Mouse (Mus musculus) spleen, postnatal 14 days (tissue): Measurements from ENCODE around the gene Mrps35.

Experiments
- DNase-seq, 2 experiments: peaks; one replicate each; pipeline ENCODE4 v3.0.0; 2021 to 2022; ENCODE audit warnings: low spot score in 2 of 2

Mrps35 gene

GRCm38 (mm10) chr6:147029591-147029990, 13.0 kb upstream of the Mrps35 start:
- no peak for DNase-seq

GRCm38 (mm10) chr6:147030096-147030885, 12.3 kb upstream of the Mrps35 start:
- no peak for DNase-seq

GRCm38 (mm10) chr6:147032303-147032925, 10.2 kb upstream of the Mrps35 start, which contains the start of gene Rep15:
TSS of gene Rep15 (plus strand) at chr6:147032584.
- DNase-seq: no peak

GRCm38 (mm10) chr6:147043633-147044032, 1.1 kb downstream of the Mrps35 start:
- DNase-seq: no peak

- no peak for DNase-seq
These were observed 6.8 kb downstream of the Mrps35 start for GRCm38 (mm10) chr6:147049239-147049805.

GRCm38 (mm10) chr6:147051666-147052065, 9.1 kb downstream of the Mrps35 start:
- DNase-seq: no peak

- no peak for DNase-seq
These were observed 9.9 kb downstream of the Mrps35 start for GRCm38 (mm10) chr6:147052440-147052839.

- no peak for DNase-seq
These were observed 11.5 kb downstream of the Mrps35 start for GRCm38 (mm10) chr6:147053785-147054646.

- DNase-seq: no peak
These were observed 12.9 kb downstream of the Mrps35 start for GRCm38 (mm10) chr6:147055374-147055977.

GRCm38 (mm10) chr6:147059326-147059725, 16.8 kb downstream of the Mrps35 start:
- DNase-seq: no peak

GRCm38 (mm10) chr6:147061630-147062029, 19.1 kb downstream of the Mrps35 start:
- DNase-seq: no peak

- DNase-seq: no peak
These were observed 19.5 kb downstream of the Mrps35 start for GRCm38 (mm10) chr6:147062034-147062433.

GRCm38 (mm10) chr6:147062694-147063093, 20.1 kb downstream of the Mrps35 start:
- no peak for DNase-seq

GRCm38 (mm10) chr6:147064226-147064943, 21.8 kb downstream of the Mrps35 start:
- DNase-seq: no peak

- DNase-seq: no peak
These were observed 22.3 kb downstream of the Mrps35 start for GRCm38 (mm10) chr6:147064944-147065261.

GRCm38 (mm10) chr6:147075808-147076387, 33.3 kb downstream of the Mrps35 start:
- DNase-seq: no peak

- DNase-seq: no peak
These were observed 34.3 kb downstream of the Mrps35 start for GRCm38 (mm10) chr6:147076878-147077277.

GRCm38 (mm10) chr6:147079919-147080318, 37.4 kb downstream of the Mrps35 start:
- DNase-seq: no peak

- DNase-seq: no peak
These were observed 43.0 kb downstream of the Mrps35 start for GRCm38 (mm10) chr6:147085398-147086040.

- DNase-seq: no peak
These were observed 44.1 kb downstream of the Mrps35 start, which contains the start of gene Mansc4 for GRCm38 (mm10) chr6:147086594-147087225. TSS of gene Mansc4 (minus strand) at chr6:147087032.
